Mouse (Mus musculus) myocyte (in vitro differentiated cells): ENCODE measurements at regions not wholly inside any gene's neighbourhood (a gene's known extent, or its start where the extent isn't known, plus 50 kb on each side); places are given as distances from the start of the nearest gene placed in this dataset.

Experiments used
- H3K27me3 ChIP-seq: one replicate; pipeline ENCODE4 v1.6.1; 2011; ENCODE audit not compliant: control insufficient read depth, insufficient read depth, insufficient read length
- H3K36me3 ChIP-seq: one replicate; pipeline ENCODE4 v1.6.1; 2011; ENCODE audit not compliant: control insufficient read depth, insufficient read depth
- H3K4me2 ChIP-seq: one replicate; pipeline ENCODE4 v1.6.1; 2011; ENCODE audit warnings: low read depth, control low read depth
- H3K4me3 ChIP-seq: one replicate; pipeline ENCODE4 v1.5.1; 2011; ENCODE audit warnings: mild to moderate bottlenecking, control low read depth, moderate library complexity
- H3K79me2 ChIP-seq: one replicate; pipeline ENCODE4 v1.6.1; 2011; ENCODE audit not compliant: control insufficient read depth, insufficient read depth
- H3ac ChIP-seq: one replicate; pipeline ENCODE4 v1.6.1; 2011; ENCODE audit not compliant: control insufficient read depth, insufficient read length
- CEBPB ChIP-seq: IDR thresholded peaks from 2 replicates; pipeline ENCODE4 v1.6.1; 2011; ENCODE audit warnings: mild to moderate bottlenecking, moderate library complexity; ENCODE audit not compliant: poor library complexity, insufficient read depth, severe bottlenecking
- E2F4 ChIP-seq: IDR thresholded peaks from one replicate; pipeline ENCODE4 v1.6.1; 2011; ENCODE audit warnings: mild to moderate bottlenecking, control low read depth, moderate library complexity; ENCODE audit not compliant: insufficient read depth
- MAX ChIP-seq: IDR thresholded peaks from one replicate; pipeline ENCODE4 v1.6.1; 2011; ENCODE audit warnings: low read depth, mild to moderate bottlenecking, control low read depth
- MYOD1 ChIP-seq, 3 experiments: IDR thresholded peaks; one replicate each; pipeline ENCODE4 v1.6.1; 2011; ENCODE audit warnings: control low read depth in 2 of 3, low read depth in 2 of 3, mild to moderate bottlenecking in 2 of 3, moderate library complexity in 1 of 3; ENCODE audit not compliant: insufficient read length in 2 of 3, control insufficient read depth in 1 of 3
- MYOG ChIP-seq, 3 experiments: IDR thresholded peaks; one replicate each; pipeline ENCODE4 v1.6.1; 2011; ENCODE audit warnings: control low read depth in 2 of 3, low read depth in 2 of 3, mild to moderate bottlenecking in 2 of 3; ENCODE audit not compliant: insufficient read length in 2 of 3, control insufficient read depth in 1 of 3, insufficient read depth in 1 of 3
- POLR2A ChIP-seq: IDR thresholded peaks from one replicate; pipeline ENCODE4 v1.6.1; 2011; ENCODE audit warnings: low read depth, mild to moderate bottlenecking, control low read depth, moderate library complexity; ENCODE audit not compliant: insufficient read length
- POLR2AphosphoS2 ChIP-seq: IDR thresholded peaks from one replicate; pipeline ENCODE4 v1.6.1; 2011; ENCODE audit warnings: low read depth, control low read depth; ENCODE audit not compliant: insufficient read length
- REST ChIP-seq: IDR thresholded peaks from one replicate; pipeline ENCODE4 v1.6.1; 2011; ENCODE audit warnings: mild to moderate bottlenecking, control low read depth, moderate library complexity; ENCODE audit not compliant: insufficient read depth, insufficient read length
- SRF ChIP-seq: IDR thresholded peaks from one replicate; pipeline ENCODE4 v1.6.1; 2011; ENCODE audit warnings: low read depth; ENCODE audit not compliant: control insufficient read depth, insufficient read length
- TCF12 ChIP-seq: IDR thresholded peaks from one replicate; pipeline ENCODE4 v1.6.1; 2011; ENCODE audit warnings: mild to moderate bottlenecking, control low read depth; ENCODE audit not compliant: poor library complexity, insufficient read depth, severe bottlenecking
- TCF3 ChIP-seq: IDR thresholded peaks from one replicate; pipeline ENCODE4 v1.6.1; 2011; ENCODE audit warnings: low read depth, control low read depth; ENCODE audit not compliant: insufficient read length
- USF1 ChIP-seq: IDR thresholded peaks from one replicate; pipeline ENCODE4 v1.6.1; 2011; ENCODE audit warnings: low read depth, mild to moderate bottlenecking, control low read depth, moderate library complexity

DNA sequence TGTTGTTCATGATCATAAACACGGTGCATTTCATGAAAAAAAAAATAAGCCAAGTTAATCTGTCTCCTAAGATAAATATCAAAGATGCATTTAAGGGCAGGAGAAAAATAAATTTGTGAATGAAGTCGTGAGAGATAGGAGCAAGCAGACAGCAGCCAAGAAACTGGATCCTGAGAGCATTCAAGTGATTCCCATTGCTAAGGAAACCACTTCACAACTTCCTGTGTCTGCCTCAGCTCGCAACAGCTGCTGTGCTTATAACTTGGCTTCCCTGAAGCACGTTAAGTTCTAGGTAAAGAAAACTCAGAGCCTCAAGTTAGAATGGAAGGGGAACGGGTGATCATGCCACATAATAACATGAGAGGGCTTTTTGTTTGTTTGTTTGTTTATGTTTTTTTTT, 89.3 kb upstream of the Rgs17 start:
- H3K4me3 ChIP-seq: no peak overlapping the region
- H3K27me3 ChIP-seq: no peaks in the 10 kb centered on the region
- no peak overlapping the region for H3ac ChIP-seq
- no peak overlapping the region for H3K4me2 ChIP-seq
- no peaks in the 10 kb centered on the region for H3K36me3 ChIP-seq
- TF ChIP-seq POLR2AphosphoS2 (no peak), TCF3 (no peak), CEBPB (no peak), E2F4 (no peak), MYOD1 (IDR thresholded peaks at IDR 0.05; ENCODE audit: control insufficient read depth in 1 of 3, insufficient read length in 2 of 3, low read depth in 2 of 3) (no peak), TCF12 (no peak), REST (no peak), MAX (no peak), POLR2A (no peak), USF1 (no peak), MYOG (IDR thresholded peaks at IDR 0.05; ENCODE audit: control insufficient read depth in 1 of 3, insufficient read depth in 1 of 3, insufficient read length in 2 of 3, low read depth in 2 of 3) (no peak), SRF (no peak)
- H3K79me2 ChIP-seq: no peaks in the 10 kb centered on the region

DNA sequence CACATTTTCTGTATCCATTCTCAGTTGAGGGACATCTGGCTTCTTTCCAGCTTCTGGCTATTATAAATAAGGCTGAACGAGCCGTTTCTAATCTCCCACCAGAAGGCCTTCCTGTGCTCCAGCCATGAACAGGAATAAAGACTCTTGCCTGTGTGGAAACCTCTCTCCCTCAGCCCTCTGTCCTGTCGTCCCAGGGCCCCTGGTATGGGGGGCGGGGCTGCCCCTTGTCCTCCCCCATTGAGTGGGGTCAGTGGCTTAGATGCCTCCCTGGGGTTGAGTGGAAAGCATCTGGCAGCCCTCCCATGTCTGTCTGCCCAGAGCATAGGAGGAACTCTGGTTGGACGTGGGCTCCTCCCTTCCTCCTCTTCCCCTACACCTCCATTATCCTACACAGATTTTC, 88.8 kb upstream of the Rgs17 start:
- Histone ChIP-seq H3K4me3 (no peak overlapping the region), H3K79me2 (no peaks in the 10 kb centered on the region), H3ac (no peak overlapping the region), H3K27me3 (no peaks in the 10 kb centered on the region), H3K36me3 (no peaks in the 10 kb centered on the region), H3K4me2 (no peak overlapping the region)
- no peak for TF ChIP-seq MYOG (IDR thresholded peaks at IDR 0.05; ENCODE audit: control insufficient read depth in 1 of 3, insufficient read depth in 1 of 3, insufficient read length in 2 of 3, low read depth in 2 of 3)
- TF ChIP-seq POLR2A: no peak

DNA sequence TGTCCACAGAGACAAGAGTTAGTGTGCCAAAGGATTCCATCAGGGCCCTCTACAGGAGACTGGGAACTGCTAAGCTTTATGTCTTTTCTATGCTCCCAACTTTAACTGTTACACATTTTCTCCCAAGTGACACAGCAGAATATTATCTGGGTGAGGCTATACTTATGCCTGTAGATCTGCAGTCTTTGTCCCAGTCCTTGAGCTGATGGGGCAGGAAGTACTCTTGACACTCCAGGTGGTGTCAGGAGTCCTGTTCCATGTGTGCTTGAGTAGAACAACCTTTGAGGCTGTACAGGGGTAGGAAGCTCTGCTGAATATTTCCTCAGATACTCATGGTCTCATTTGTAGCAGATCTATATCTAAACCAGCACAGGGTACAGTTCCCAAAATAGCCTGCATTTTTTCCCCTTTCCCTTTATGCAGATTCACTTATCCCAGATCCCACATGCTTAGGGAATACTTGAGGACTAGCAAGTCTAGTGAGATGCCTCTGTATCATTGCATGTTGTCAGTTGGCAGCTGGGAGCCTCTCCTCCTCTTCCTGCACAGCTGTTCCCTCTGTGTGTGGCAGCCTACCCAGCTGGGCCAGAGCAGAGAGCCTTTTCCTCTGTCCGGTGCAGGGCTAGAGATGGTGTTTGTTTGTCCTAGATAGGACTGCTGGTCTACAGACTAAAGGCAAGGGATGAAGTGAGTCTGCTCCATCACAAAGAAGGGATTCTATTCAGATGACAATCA, 85.2 kb upstream of the Rgs17 start:
- H3ac ChIP-seq: no peak overlapping the region
- H3K4me2 ChIP-seq: no peak overlapping the region
- H3K27me3 ChIP-seq: no peaks in the 10 kb centered on the region
- H3K79me2 ChIP-seq: no peaks in the 10 kb centered on the region
- no peak overlapping the region for H3K4me3 ChIP-seq
- no peak for TF ChIP-seq POLR2AphosphoS2
- TF ChIP-seq MYOD1 (IDR thresholded peaks at IDR 0.05; ENCODE audit: control insufficient read depth in 1 of 3, insufficient read length in 2 of 3, low read depth in 2 of 3): peak in 1 of 3 experiments; percentile 33
- TF ChIP-seq CEBPB: no peak
- no peak for TF ChIP-seq MAX
- no peak for TF ChIP-seq TCF12
- no peak for TF ChIP-seq SRF
- no peak for TF ChIP-seq MYOG (IDR thresholded peaks at IDR 0.05; ENCODE audit: control insufficient read depth in 1 of 3, insufficient read depth in 1 of 3, insufficient read length in 2 of 3, low read depth in 2 of 3)
- no peak for TF ChIP-seq TCF3
- no peaks in the 10 kb centered on the region for H3K36me3 ChIP-seq

DNA sequence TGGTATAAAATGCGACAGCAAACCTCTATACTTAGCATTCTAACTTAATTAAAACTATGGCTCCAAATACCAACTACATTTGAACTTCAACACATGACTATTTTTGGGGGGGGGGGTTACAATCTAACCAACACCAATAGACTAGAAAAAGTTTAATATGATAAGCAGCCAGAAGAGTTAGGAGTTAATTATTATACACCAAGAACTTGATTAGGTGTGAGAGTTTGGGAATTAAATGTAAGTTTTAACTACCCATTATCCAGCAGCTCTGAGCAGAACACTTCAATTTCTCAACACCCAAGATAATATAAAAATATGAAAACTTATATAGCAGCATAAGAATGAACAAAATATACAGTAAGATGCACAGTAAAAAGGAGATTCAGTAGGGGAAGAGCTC, 59.2 kb upstream of the Rgs17 start:
- H3K79me2 ChIP-seq: no peaks in the 10 kb centered on the region
- TF ChIP-seq MAX: no peak
- TF ChIP-seq MYOG (IDR thresholded peaks at IDR 0.05; ENCODE audit: control insufficient read depth in 1 of 3, insufficient read depth in 1 of 3, insufficient read length in 2 of 3, low read depth in 2 of 3): no peak
- TF ChIP-seq MYOD1 (IDR thresholded peaks at IDR 0.05; ENCODE audit: control insufficient read depth in 1 of 3, insufficient read length in 2 of 3, low read depth in 2 of 3): no peak
- H3K27me3 ChIP-seq: no peaks in the 10 kb centered on the region
- H3ac ChIP-seq: no peak overlapping the region
- H3K36me3 ChIP-seq: no peaks in the 10 kb centered on the region
- no peak overlapping the region for H3K4me2 ChIP-seq
- no peak overlapping the region for H3K4me3 ChIP-seq

DNA sequence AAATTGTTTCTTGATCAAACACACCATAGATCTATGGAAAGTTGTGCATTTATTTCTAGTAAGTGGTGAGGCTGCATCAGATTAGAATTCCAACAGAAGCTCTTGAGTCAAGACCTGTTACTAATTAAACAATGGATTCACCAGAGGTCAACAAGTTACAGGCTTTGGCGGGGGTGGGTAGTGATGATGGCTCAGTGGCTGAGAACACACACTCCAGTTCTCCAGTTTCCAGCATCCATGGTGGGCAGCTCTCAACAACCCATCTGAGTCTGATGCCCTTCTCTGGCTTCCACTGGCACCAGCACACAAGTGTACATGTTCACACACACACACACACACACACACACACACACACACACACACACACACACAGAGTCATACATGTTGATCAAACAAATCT, 56.3 kb upstream of the Rgs17 start:
- H3ac ChIP-seq: no peak overlapping the region
- TF ChIP-seq REST: no peak
- no peak for TF ChIP-seq POLR2AphosphoS2
- no peak for TF ChIP-seq POLR2A
- TF ChIP-seq MYOG (IDR thresholded peaks at IDR 0.05; ENCODE audit: control insufficient read depth in 1 of 3, insufficient read depth in 1 of 3, insufficient read length in 2 of 3, low read depth in 2 of 3): no peak
- TF ChIP-seq TCF3: no peak
- TF ChIP-seq TCF12: no peak
- no peak for TF ChIP-seq MAX

More for the DNA sequence above, 56.3 kb upstream of the Rgs17 start:
- Histone ChIP-seq H3K4me2 (no peak overlapping the region), H3K4me3 (no peak overlapping the region), H3K79me2 (no peaks in the 10 kb centered on the region), H3K27me3 (no peaks in the 10 kb centered on the region), H3K36me3 (no peaks in the 10 kb centered on the region)
